Mouse (Mus musculus) G1E (cell line): Measurements from ENCODE around the gene Sap30bp. TPM values are rescaled to one million over a fixed set of nuclear protein-coding genes. Genes with fewer than 3 reads are reported as not detected.

ENCODE experiments used
- ATAC-seq: 2 replicates; pipeline ENCODE4 v1.8.0; 2016; ENCODE audit warnings: mild to moderate bottlenecking; ENCODE audit not compliant: insufficient number of reproducible peaks, poor library complexity, low FRiP score, severe bottlenecking; ENCODE audit errors: extremely low read depth
- DNase-seq: peaks from one replicate; pipeline ENCODE4 v3.0.0; 2012; ENCODE audit warnings: low spot score
- H3K27me3 ChIP-seq: 2 replicates; pipeline ENCODE4 v1.6.1; 2012; ENCODE audit warnings: mild to moderate bottlenecking, low read length, inconsistent platforms; ENCODE audit not compliant: insufficient read depth
- H3K36me3 ChIP-seq: replicated peaks from 2 replicates; pipeline ENCODE3; 2012; ENCODE audit warnings: mild to moderate bottlenecking, inconsistent platforms
- H3K4me1 ChIP-seq: 2 replicates; pipeline ENCODE4 v1.6.1; 2012; ENCODE audit warnings: low read depth, low read length, inconsistent platforms, mixed read lengths; ENCODE audit not compliant: insufficient read depth
- H3K4me3 ChIP-seq: 2 replicates; pipeline ENCODE4 v1.5.1; 2012; ENCODE audit warnings: low read depth, mild to moderate bottlenecking, inconsistent platforms, low read length, moderate library complexity, mixed read lengths
- H3K9me3 ChIP-seq: replicated peaks from 2 replicates; pipeline ENCODE4 v1.6.1; 2012; ENCODE audit warnings: inconsistent platforms
- CTCF ChIP-seq: IDR thresholded peaks from 2 replicates; pipeline ENCODE4 v1.5.1; 2012; ENCODE audit warnings: low read depth, low read length, inconsistent platforms, mixed read lengths
- GATA1 ChIP-seq: IDR thresholded peaks from 2 replicates; pipeline ENCODE4 v1.6.1; 2012; ENCODE audit warnings: borderline replicate concordance, low read length, inconsistent platforms, mixed read lengths
- GATA2 ChIP-seq: IDR thresholded peaks from 2 replicates; pipeline ENCODE4 v1.6.1; 2012; ENCODE audit warnings: low read depth, low read length, inconsistent platforms, borderline replicate concordance
- POLR2AphosphoS5 ChIP-seq: IDR thresholded peaks from 2 replicates; pipeline ENCODE4 v1.6.1; 2012; ENCODE audit warnings: low read depth, low read length, inconsistent platforms; ENCODE audit not compliant: insufficient replicate concordance
- TAL1 ChIP-seq: conservative IDR thresholded peaks from 2 replicates; pipeline ENCODE4 v1.6.1; 2012; ENCODE audit warnings: low read depth, low read length, inconsistent platforms, mixed read lengths
- polyA plus RNA-seq: library from polyadenylated mRNA; stranded (reverse); fragments of >175 nt; gene quantifications from 2 replicates; pipeline ENCODE4 v1.2.3, GENCODE M21; 2012
- total RNA-seq, 2 experiments: library from RNA; stranded (forward) in 1 of 2; stranded (reverse) in 1 of 2; fragments of 200-1000 nt in 1 of 2; fragments of >200 nt in 1 of 2; fragmentation: Nextera tagmentation in 1 of 2; gene quantifications; 2 replicates each; pipeline ENCODE4 v1.2.3; 2014 to 2017

The Sap30bp gene
- total and polyA plus RNA-seq, 3 experiments = 27.8 to 131 (median 30.8) TPM

DNA sequence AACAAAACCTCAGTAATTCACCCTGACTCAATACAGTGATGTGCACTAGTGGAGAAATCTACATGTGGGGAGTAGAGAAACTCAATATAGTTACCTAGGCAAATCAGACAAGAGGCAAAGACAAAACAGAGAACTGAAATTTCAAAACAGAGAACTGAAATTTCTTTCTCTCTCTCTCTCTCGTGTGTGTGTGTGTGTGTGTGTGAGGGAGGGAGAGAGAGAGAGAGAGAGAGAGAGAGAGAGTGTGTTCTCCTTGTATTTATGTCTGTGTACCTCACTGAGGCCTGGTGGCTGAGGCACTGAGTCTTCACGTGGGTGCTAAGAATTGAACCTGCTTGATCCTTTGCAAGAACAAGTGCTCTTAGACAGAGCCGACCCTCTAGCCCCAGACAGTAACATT, 3.3 kb upstream of the Sap30bp start:
- H3K27me3 ChIP-seq = no peaks in the 10 kb centered on the region
- ATAC-seq (no peak), DNase-seq (no peak)
- no peak overlapping the region for H3K4me3 ChIP-seq
- TF ChIP-seq GATA2 (no peak), TAL1 (no peak), GATA1 (no peak), CTCF (no peak), POLR2AphosphoS5 (no peak)
- H3K4me1 ChIP-seq = peaks cover 27% of the 10 kb centered on the region
- peaks cover 60% of the 10 kb centered on the region for H3K36me3 ChIP-seq
- no peaks in the 10 kb centered on the region for H3K9me3 ChIP-seq

DNA sequence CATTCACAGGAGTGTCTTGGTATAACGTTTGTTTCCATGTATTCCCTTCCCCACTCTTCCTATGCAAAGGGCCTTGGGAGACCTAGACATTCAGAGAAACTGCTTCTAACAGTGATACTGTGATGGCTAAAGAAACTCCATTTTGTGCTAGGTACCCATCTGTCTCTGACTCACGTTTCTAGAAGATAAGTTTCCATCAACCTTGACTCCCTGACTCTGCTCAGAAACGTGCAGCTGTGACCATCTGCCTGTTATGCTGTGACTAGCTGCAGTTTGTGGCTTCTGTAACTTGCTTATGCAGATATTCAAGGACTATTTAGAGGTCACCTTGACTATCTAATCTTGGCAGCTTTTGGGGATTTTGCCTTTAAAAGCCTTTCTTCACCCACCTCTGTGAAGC, 1.8 kb upstream of the Sap30bp start:
- no peak for ATAC-seq
- H3K27me3 ChIP-seq = no peaks in the 10 kb centered on the region
- no peak overlapping the region for H3K4me3 ChIP-seq
- peaks cover 64% of the 10 kb centered on the region for H3K36me3 ChIP-seq
- DNase-seq = no peak
- peaks cover 39% of the 10 kb centered on the region for H3K4me1 ChIP-seq
- TF ChIP-seq TAL1 (no peak), GATA2 (no peak), GATA1 (no peak), POLR2AphosphoS5 (no peak), CTCF (no peak)
- no peaks in the 10 kb centered on the region for H3K9me3 ChIP-seq

DNA sequence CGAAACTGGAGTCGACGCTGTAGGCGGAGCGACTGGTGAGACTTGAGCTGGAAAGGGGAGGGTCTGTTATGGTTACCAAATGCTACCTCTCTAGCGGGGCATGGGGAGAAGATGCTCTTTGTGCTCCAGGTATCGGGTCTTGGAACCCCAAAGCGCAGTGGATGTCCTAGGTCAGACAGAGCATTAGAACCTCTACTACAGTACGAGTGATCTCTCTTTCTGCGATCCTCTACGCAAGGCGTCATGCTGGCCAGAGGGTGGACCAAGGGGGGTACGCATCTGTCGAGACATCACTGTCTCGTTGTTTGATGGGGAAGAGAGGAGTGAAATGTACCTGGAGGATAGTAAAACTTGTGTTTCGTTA, 647 bp downstream of the Sap30bp start:
- DNase-seq (no peak), ATAC-seq (no peak)
- peak overlapping the region; percentile 88 for H3K4me3 ChIP-seq
- H3K27me3 ChIP-seq = no peaks in the 10 kb centered on the region
- peaks cover 37% of the 10 kb centered on the region for H3K4me1 ChIP-seq
- H3K36me3 ChIP-seq = peaks cover 66% of the 10 kb centered on the region
- no peaks in the 10 kb centered on the region for H3K9me3 ChIP-seq
- TF ChIP-seq GATA2 (no peak), POLR2AphosphoS5 (no peak), GATA1 (no peak), TAL1 (no peak), CTCF (no peak)

DNA sequence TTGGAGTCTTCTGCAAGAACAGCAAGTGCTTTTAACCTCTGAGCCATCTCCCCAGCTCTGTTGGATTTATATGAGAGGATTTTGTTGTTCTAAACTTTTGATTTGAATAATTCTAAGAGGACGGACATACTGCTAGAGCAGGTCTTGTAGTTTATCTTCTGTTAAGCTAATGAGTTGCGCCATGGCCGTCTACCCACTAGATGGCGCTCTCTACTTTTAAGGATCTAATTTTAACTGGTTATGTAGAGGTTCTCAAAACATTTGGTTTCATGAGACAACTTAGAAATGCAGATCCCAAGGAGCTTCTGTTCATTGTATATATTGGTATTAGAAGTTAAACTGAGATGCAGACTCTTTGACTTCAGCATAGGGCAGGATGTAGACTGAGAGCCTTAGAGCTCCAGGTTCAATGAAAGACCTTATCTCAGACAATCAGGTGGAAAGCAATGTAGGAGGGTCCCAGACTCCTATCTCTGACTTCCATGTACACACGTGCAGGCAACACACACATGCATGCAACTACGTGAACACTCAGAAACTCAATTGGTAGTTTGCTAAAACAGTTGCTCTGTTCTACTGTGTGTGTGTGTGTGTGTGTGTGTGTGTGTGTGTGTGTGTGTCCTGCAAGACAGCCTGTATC, 6.7 kb downstream of the Sap30bp start:
- peaks cover 97% of the 10 kb centered on the region for H3K36me3 ChIP-seq
- no peak; the same call in 1 of the 2 replicates for ATAC-seq
- DNase-seq = peak; percentile 26
- peaks cover 15% of the 10 kb centered on the region for H3K4me1 ChIP-seq
- H3K4me3 ChIP-seq = no peak overlapping the region
- TF ChIP-seq GATA2 (no peak), CTCF (peak; percentile 46; the same call in 1 of the 2 replicates)
- H3K9me3 ChIP-seq = no peaks in the 10 kb centered on the region
- no peaks in the 10 kb centered on the region for H3K27me3 ChIP-seq

DNA sequence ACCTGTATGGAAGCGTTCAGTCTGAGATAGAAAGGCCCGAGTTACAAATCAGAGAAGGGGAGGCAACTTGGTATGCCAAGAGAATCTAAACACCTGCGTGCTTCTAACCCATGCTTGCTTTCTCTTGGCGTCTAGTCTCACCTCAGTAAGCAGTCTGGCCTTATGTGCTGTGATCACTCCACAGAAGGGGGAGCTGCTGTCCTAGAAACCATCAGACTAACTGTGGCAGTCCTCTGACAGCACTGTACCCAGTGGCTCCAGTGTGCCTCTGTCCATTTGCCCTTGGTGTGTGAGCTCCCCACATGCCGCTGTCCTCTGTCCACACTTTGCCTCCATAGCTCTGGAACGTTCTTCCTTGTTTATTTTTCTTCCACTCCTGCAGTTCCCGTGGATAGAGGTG, 8.9 kb downstream of the Sap30bp start:
- Histone ChIP-seq H3K4me3 (no peak overlapping the region), H3K4me1 (peaks cover 3% of the 10 kb centered on the region; the same call in 1 of the 2 replicates), H3K27me3 (no peaks in the 10 kb centered on the region), H3K9me3 (no peaks in the 10 kb centered on the region), H3K36me3 (peaks cover 98% of the 10 kb centered on the region)
- TF ChIP-seq GATA2 (no peak), CTCF (no peak), POLR2AphosphoS5 (no peak), GATA1 (no peak), TAL1 (no peak)
- no peak for DNase-seq
- ATAC-seq = no peak

DNA sequence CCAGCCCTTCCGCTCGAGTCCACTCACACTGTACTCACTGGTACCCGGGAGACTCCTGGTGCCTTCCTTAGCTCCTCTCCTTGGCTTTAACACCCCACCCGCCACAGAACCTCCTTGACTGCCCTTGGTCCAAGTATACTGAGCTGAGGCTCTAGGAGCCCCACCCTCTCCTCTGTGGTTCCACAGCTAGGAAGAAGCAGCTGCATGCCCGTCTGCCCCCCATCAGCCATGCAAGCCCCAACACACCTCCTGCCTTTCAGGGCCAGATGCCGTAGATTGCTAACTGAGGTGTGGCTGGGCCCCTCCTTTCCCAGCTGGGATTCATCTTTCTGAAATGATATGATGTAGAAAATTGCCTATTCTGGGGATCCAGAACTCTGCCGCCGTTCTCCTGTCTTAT, 12.2 kb downstream of the Sap30bp start:
- Histone ChIP-seq H3K27me3 (no peaks in the 10 kb centered on the region), H3K4me3 (no peak overlapping the region), H3K36me3 (peaks cover 100% of the 10 kb centered on the region), H3K4me1 (no peaks in the 10 kb centered on the region), H3K9me3 (no peaks in the 10 kb centered on the region)
- TF ChIP-seq GATA2 (no peak), GATA1 (no peak), TAL1 (no peak), CTCF (no peak), POLR2AphosphoS5 (no peak)
- no peak for ATAC-seq
- DNase-seq = no peak

DNA sequence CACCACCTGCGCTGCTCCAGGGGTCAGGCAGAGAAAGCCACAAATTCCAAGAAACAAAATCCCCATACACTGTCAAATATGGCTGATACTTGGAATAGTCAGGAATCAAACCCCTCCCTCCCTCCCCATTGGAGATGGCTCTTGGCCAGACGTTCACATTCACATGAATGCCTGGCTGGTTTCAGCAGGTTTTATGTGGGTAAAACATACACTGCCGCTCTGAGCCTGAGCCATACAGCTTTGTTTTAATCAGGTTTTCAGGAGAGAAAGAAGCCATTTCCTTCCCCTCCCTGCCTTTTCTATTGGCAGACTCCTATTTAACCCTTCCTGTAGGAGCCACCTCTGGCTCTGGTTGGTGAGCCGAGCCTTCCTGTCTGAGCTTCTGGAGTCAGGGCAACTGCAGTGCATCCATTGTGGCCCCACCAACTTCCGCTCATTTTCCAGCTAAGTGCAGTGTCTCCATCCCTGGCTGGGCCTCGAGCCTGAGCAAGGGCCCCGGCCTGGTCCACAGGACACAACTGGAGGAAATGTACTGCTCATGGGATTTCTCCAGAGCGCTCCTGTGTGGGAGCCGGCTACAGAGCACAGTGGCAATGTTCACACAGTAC, 13.2 kb downstream of the Sap30bp start:
- TF ChIP-seq POLR2AphosphoS5 = no peak
- TF ChIP-seq CTCF = no peak
- no peak for TF ChIP-seq TAL1
- no peak for TF ChIP-seq GATA1
- no peak for TF ChIP-seq GATA2
- ATAC-seq = no peak
- Histone ChIP-seq H3K4me1 (no peaks in the 10 kb centered on the region), H3K9me3 (no peaks in the 10 kb centered on the region), H3K36me3 (peaks cover 100% of the 10 kb centered on the region), H3K4me3 (no peak overlapping the region), H3K27me3 (no peaks in the 10 kb centered on the region)
- no peak for DNase-seq
